Mouse (Mus musculus): ENCODE measurements around the gene Lmntd1. TPM values are rescaled to one million over a fixed set of nuclear protein-coding genes. Genes with fewer than 3 reads are reported as not detected.

The Lmntd1 gene
- total and polyA plus RNA-seq, 3 experiments = 0.08 to 0.43 (median 0.26) TPM

GRCm38 (mm10) chr6:145334211-145334610 is 279.9 kb downstream of the Lmntd1 start:
- peaks cover 3% of the 10 kb centered on the region for H3K9me3 ChIP-seq (replicated peaks; ENCODE audit: low read length)
- no peak overlapping the region for H3K9ac ChIP-seq (ENCODE audit: insufficient read depth, low read depth)
- H3K4me2 ChIP-seq (ENCODE audit: insufficient read depth, low read depth, poor library complexity, severe bottlenecking) = no peak overlapping the region
- no peak overlapping the region for H3K4me3 ChIP-seq (replicated peaks in 1 of 3; ENCODE audit: low read depth in 2 of 3, low read length in 2 of 3, poor library complexity in 1 of 3)
- in situ Hi-C loops (cut with MboI; ENCODE audit: low pct_ligation_motif_present, low pct_unique_long_range_greater_than_20kb, low sequenced_read_pairs) = no loop called here
- H3K27me3 ChIP-seq (replicated peaks) = peaks cover 4% of the 10 kb centered on the region
- H3K27ac ChIP-seq (ENCODE audit: insufficient read depth, low read depth) = no peak overlapping the region
- dilution Hi-C loops (cut with MboI; ENCODE audit: extremely low pct_ligation_motif_present, extremely low pct_unique_long_range_greater_than_20kb, low sequenced_read_pairs) = no loop called here
- TF ChIP-seq BHLHE40 (IDR thresholded peaks at IDR 0.05; ENCODE audit: low read depth, low read length) (peak; percentile 28; the same call in 1 of the 2 replicates), TCF12 (IDR thresholded peaks at IDR 0.05; ENCODE audit: low read depth, low read length) (no peak)
- no peaks in the 10 kb centered on the region for H3K36me3 ChIP-seq (replicated peaks in 1 of 2; ENCODE audit: control insufficient read depth in 1 of 2, insufficient read depth in 1 of 2, low read length in 1 of 2)
- no peak for DNase-seq (ENCODE audit: extremely low read depth)
- H3K4me1 ChIP-seq (ENCODE audit: control insufficient read depth in 1 of 2, insufficient read depth in 2 of 2) = peaks cover 2 to 17% of the 10 kb centered on the region in 2 experiments; a peak in 3 of 4 replicates
- H3K79me2 ChIP-seq (replicated peaks; ENCODE audit: control insufficient read depth, extremely low read depth, insufficient read depth, poor library complexity, severe bottlenecking) = no peaks in the 10 kb centered on the region

- in situ Hi-C loops (cut with MboI; ENCODE audit: low pct_ligation_motif_present, low pct_unique_long_range_greater_than_20kb, low sequenced_read_pairs) = no loop called here
- dilution Hi-C loops (cut with MboI; ENCODE audit: extremely low pct_ligation_motif_present, extremely low pct_unique_long_range_greater_than_20kb, low sequenced_read_pairs) = no loop called here
- Histone ChIP-seq H3K9me3 (replicated peaks; ENCODE audit: low read length) (peaks cover 6% of the 10 kb centered on the region), H3K27me3 (replicated peaks) (no peaks in the 10 kb centered on the region), H3K4me3 (replicated peaks in 1 of 3; ENCODE audit: low read depth in 2 of 3, low read length in 2 of 3, poor library complexity in 1 of 3) (peak overlapping the region in 1 of 3 experiments; percentile 37), H3K36me3 (replicated peaks in 1 of 2; ENCODE audit: control insufficient read depth in 1 of 2, insufficient read depth in 1 of 2, low read length in 1 of 2) (no peaks in the 10 kb centered on the region), H3K9ac (ENCODE audit: insufficient read depth, low read depth) (no peak overlapping the region; the same call in 1 of the 2 replicates), H3K4me2 (ENCODE audit: insufficient read depth, low read depth, poor library complexity, severe bottlenecking) (peak overlapping the region; percentile 48; the same call in 1 of the 2 replicates), H3K27ac (ENCODE audit: insufficient read depth, low read depth) (0 out of 2 replicates have a peak overlapping the region, but pooled peaks have one; percentile 21), H3K79me2 (replicated peaks; ENCODE audit: control insufficient read depth, extremely low read depth, insufficient read depth, poor library complexity, severe bottlenecking) (no peaks in the 10 kb centered on the region), H3K4me1 (ENCODE audit: control insufficient read depth in 1 of 2, insufficient read depth in 2 of 2) (peaks cover 10 to 25% of the 10 kb centered on the region in 2 experiments)
- no peak for DNase-seq (ENCODE audit: extremely low read depth)
- TF ChIP-seq USF2 (conservative IDR thresholded peaks at IDR 0.05; ENCODE audit: low read depth, low read length) (no peak), SIN3A (IDR thresholded peaks at IDR 0.05; ENCODE audit: low read length) (no peak), ZMIZ1 (IDR thresholded peaks at IDR 0.05; ENCODE audit: low read depth, low read length) (no peak), ETS1 (conservative IDR thresholded peaks at IDR 0.05; ENCODE audit: low read depth, low read length) (no peak), E2F4 (IDR thresholded peaks at IDR 0.05; ENCODE audit: insufficient replicate concordance, low read depth, low read length) (no peak), UBTF (IDR thresholded peaks at IDR 0.05; ENCODE audit: low read depth, low read length) (no peak), NELFE (IDR thresholded peaks at IDR 0.05; ENCODE audit: low read depth, low read length) (no peak), MEF2A (IDR thresholded peaks at IDR 0.05; ENCODE audit: borderline replicate concordance, low read depth, low read length) (no peak), RAD21 (IDR thresholded peaks at IDR 0.05; ENCODE audit: low read depth, low read length) (no peak), CHD2 (IDR thresholded peaks at IDR 0.05; ENCODE audit: low read length) (no peak)
Measured at GRCm38 (mm10) chr6:145326141-145326806, 287.8 kb downstream of the Lmntd1 start.

- H3K27me3 ChIP-seq (replicated peaks) = no peaks in the 10 kb centered on the region
- peaks cover 11 to 23% of the 10 kb centered on the region in 2 experiments for H3K4me1 ChIP-seq (ENCODE audit: control insufficient read depth in 1 of 2, insufficient read depth in 2 of 2)
- no peak overlapping the region for H3K4me2 ChIP-seq (ENCODE audit: insufficient read depth, low read depth, poor library complexity, severe bottlenecking)
- no peak for DNase-seq (ENCODE audit: extremely low read depth)
- in situ Hi-C loops (cut with MboI; ENCODE audit: low pct_ligation_motif_present, low pct_unique_long_range_greater_than_20kb, low sequenced_read_pairs) = no loop called here
- no peak overlapping the region for H3K27ac ChIP-seq (ENCODE audit: insufficient read depth, low read depth)
- dilution Hi-C loops (cut with MboI; ENCODE audit: extremely low pct_ligation_motif_present, extremely low pct_unique_long_range_greater_than_20kb, low sequenced_read_pairs) = no loop called here
- TF ChIP-seq MYC (IDR thresholded peaks at IDR 0.05; ENCODE audit: low read depth, low read length) (no peak), POLR2A (IDR thresholded peaks at IDR 0.05; ENCODE audit: low read depth, low read length) (no peak), SIN3A (IDR thresholded peaks at IDR 0.05; ENCODE audit: low read length) (no peak), JUND (conservative IDR thresholded peaks at IDR 0.05; ENCODE audit: low read depth, low read length) (no peak), SMC3 (IDR thresholded peaks at IDR 0.05; ENCODE audit: low read depth, low read length) (no peak), MXI1 (IDR thresholded peaks at IDR 0.05; ENCODE audit: low read depth, low read length) (no peak), NELFE (IDR thresholded peaks at IDR 0.05; ENCODE audit: low read depth, low read length) (no peak), E2F4 (IDR thresholded peaks at IDR 0.05; ENCODE audit: insufficient replicate concordance, low read depth, low read length) (no peak), MAFK (IDR thresholded peaks at IDR 0.05; ENCODE audit: insufficient replicate concordance, low read length) (no peak), ZNF384 (IDR thresholded peaks at IDR 0.05; ENCODE audit: low read depth, low read length) (no peak), TBP (conservative IDR thresholded peaks at IDR 0.05; ENCODE audit: low read depth, low read length) (no peak), NRF1 (IDR thresholded peaks at IDR 0.05; ENCODE audit: low read depth, low read length) (no peak), IRF4 (IDR thresholded peaks at IDR 0.05; ENCODE audit: low read depth, low read length) (no peak), JUN (IDR thresholded peaks at IDR 0.05; ENCODE audit: insufficient read depth, low read depth, low read length) (no peak), CHD1 (IDR thresholded peaks at IDR 0.05; ENCODE audit: low read depth, low read length) (no peak), MEF2A (IDR thresholded peaks at IDR 0.05; ENCODE audit: borderline replicate concordance, low read depth, low read length) (no peak), USF1 (IDR thresholded peaks at IDR 0.05; ENCODE audit: low read depth, low read length) (no peak)
- no peaks in the 10 kb centered on the region for H3K79me2 ChIP-seq (replicated peaks; ENCODE audit: control insufficient read depth, extremely low read depth, insufficient read depth, poor library complexity, severe bottlenecking)
- H3K36me3 ChIP-seq (replicated peaks in 1 of 2; ENCODE audit: control insufficient read depth in 1 of 2, insufficient read depth in 1 of 2, low read length in 1 of 2) = no peaks in the 10 kb centered on the region
- H3K4me3 ChIP-seq (replicated peaks in 1 of 3; ENCODE audit: low read depth in 2 of 3, low read length in 2 of 3, poor library complexity in 1 of 3) = no peak overlapping the region
- no peak overlapping the region for H3K9ac ChIP-seq (ENCODE audit: insufficient read depth, low read depth)
- peaks cover 6% of the 10 kb centered on the region for H3K9me3 ChIP-seq (replicated peaks; ENCODE audit: low read length)
Measured at GRCm38 (mm10) chr6:145325095-145325494, 289.0 kb downstream of the Lmntd1 start.

All from CH12.LX (cell line).